Mouse (Mus musculus): Measurements from ENCODE around the gene Tlr3. TPM values are rescaled to one million over a fixed set of nuclear protein-coding genes. Genes with fewer than 3 reads are reported as not detected.

Tlr3 gene
- total RNA-seq (2021), result 7.1 and 7.3 TPM in 2 replicates
- long read RNA-seq, experiment 1, full-length matches to known transcripts, result 3 of 7 reads
- long read RNA-seq, experiment 1, partial matches to known transcripts, result 0 of 7 reads
- long read RNA-seq, experiment 1, other reads (novel, unspliced or antisense), result 4 of 7 reads
- long read RNA-seq, experiment 2, partial matches to known transcripts, result 1 of 3 reads
- long read RNA-seq, experiment 2, other reads (novel, unspliced or antisense), result 2 of 3 reads

- no peak for DNase-seq
Observed at GRCm38 (mm10) chr8:45410882-45411281, at the start of gene Tlr3. Tlr3 (minus strand) TSS chr8:45411080.

- DNase-seq, result no peak
Observed at GRCm38 (mm10) chr8:45457874-45458273, 47.0 kb upstream of the Tlr3 start.

DNA sequence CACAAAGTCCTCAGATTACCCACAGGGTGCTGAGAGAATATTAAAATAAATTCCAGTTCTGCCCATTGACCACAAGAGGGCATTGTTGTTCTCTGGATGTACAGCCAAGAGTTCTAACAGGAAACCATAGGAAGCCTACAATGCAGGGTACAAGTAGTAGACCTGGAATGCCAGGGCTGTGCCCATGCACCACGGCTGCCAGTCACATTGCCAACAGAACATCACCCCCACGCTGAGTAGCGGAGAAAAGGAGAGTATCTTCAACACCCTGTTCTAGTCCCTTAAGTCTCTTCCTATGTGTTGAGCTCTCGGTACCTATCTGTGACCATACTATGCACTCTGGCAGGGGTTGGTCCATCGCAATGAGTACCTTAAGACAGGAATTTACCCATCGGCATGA is 43.5 kb upstream of the Tlr3 start:
- DNase-seq, result peak; percentile 58

DNA sequence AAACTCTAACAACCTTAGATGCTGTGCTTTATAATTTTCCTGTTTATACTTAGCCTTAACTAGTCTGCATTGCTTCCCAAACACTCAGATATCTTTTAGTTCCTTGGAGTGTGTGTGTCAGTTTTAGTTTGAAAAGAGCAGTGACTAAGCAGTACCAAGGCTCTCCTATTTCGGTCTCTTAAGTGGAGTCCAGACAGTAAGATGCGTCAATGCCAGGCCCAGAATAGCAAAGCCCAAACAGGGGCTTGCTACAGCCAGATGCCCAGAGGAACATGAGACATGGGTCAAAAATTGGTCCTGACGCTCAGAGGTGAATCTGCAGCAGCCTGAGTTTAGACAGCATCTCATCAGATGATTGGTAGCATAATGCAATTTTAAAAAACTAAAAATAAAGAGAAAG is 41.2 kb upstream of the Tlr3 start:
- DNase-seq, result no peak

DNA sequence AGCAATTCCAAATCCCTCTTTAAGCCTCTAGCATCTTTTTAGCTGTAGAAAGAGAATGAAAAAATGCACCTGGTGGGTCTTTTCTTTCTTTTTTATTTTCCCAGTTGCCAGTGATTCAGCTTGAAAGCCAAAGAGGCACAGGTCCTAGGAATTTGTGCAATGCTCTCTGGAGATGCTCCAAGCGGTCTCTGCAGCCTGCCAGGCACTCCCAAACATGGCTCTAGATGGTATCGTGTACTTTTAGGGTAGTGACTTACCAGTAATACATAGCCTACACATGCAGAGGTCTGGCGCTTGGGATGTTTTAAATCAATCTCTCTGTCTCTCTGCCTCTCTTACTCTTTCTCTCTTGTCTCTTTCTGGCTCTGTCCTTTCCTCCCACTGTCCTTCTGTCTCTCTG is 38.0 kb upstream of the Tlr3 start:
- DNase-seq, result peak; percentile 25

DNA sequence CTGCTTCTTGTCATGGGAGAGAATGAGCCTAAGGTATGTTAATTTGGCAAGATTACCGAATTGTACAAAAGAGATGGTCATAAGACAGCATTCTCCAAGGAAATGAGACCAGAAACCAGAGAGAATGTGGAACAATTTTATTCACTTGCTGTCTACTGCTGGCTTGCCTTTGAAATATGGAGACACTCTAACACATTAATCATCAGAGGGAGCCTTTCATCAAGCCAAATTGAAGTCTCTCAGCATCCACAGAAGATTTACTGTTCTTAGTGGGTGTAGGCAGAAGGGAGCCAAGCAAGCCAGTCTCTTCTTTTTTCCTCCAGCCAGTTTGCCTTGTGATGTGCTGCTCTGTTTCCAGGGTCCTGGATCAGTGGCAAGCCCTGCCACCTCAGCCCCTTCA is 37.4 kb upstream of the Tlr3 start:
- no peak for DNase-seq

GRCm38 (mm10) chr8:45438899-45439535 is 28.1 kb upstream of the Tlr3 start:
- no peak for DNase-seq

DNA sequence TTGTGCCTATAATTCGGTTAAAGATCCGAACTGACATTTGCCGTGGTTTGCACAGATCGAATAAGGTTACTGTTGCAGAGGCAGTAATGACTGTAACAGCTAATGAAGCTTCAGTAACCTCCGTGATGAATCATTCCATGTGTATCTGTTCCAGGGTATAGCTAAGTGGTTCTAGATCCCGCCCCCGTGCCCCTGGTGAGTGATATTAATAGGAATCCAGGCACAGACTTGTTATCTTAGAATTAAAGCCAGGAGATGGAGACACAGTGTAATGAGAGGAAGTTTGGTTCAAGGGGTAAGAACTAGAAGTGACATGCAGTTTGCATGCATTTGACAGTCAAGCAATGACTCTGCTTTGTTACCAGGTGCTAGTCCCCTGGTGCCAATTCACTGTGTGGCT is 9.3 kb upstream of the Tlr3 start:
- DNase-seq, result no peak

DNA sequence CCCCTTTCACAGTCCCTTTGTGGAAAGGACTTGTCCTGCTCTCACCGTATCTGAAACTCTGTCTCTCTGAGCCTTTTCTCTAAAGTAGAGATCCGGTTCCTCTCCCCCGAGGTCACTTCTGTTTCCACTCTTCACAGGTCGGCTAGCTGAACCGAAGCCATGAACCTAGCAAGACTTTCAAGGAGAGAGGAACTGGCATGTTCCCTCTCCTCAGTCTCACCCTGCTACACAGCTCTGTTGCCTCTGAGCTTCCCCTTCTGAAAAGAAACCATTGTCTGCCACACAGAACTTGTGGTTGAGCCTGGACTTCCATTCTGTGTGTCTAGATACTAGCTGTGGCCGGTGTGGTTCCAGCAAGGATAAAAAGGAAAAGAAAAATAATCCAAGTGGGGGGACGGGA is 4.1 kb upstream of the Tlr3 start:
- DNase-seq, result no peak

DNA sequence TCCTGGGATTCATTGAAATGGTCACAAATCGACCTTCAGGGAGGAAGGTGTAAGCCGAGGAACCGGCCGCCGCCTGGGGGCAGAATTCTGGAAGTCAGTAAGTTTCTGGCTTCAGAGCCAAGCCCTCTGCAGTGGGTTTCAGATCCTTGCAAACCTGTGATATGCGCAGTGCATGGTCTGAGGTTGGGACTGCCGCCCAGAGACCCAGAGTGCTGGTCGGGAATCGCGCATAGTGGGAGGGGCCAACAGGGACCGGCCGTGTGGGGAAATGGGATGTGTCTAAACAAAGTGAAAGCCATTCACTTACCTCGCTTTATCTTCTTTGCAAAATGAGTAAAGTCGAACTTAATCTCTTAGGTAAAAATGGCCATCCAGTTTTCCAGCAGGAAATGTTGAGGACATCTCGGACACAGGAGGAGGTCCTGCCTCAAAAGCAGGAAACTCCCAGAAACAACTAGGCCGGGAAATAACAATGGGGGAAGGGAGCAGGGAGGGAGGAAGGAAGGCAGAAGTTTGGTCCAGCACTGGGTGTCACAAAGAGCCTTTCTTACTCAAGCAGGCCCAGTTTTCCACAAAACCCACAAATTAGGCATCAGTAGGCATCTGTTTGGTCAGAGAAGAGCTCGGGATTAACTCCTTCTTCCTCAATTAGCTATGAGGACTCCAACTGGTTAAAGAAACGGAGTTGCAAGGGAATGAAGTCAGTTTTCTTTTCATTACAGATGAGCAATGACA is 567 bp downstream of the Tlr3 start:
- DNase-seq, result peak; percentile 78

DNA sequence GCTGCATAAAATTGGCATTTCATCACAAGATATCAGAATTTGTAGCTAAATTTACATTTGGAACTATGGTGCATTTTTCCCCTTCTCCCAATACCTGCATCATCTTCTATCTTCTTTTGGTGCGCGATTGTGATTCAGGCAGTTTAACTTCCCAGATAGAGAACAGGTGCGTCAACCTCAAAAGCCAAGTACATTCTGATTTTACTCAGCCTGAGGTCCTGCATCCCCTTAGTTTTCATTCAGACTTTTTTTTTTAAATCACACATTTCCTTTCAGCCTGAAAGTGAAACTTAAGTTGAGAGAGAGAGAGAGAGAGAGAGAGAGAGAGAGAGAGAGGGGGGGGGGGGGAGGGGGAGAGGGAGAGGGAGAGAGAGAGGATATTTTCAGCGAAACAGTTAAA is 1.2 kb downstream of the Tlr3 start:
- no peak for DNase-seq

GRCm38 (mm10) chr8:45383250-45383649 is 27.6 kb downstream of the Tlr3 start:
- DNase-seq, result no peak

DNA sequence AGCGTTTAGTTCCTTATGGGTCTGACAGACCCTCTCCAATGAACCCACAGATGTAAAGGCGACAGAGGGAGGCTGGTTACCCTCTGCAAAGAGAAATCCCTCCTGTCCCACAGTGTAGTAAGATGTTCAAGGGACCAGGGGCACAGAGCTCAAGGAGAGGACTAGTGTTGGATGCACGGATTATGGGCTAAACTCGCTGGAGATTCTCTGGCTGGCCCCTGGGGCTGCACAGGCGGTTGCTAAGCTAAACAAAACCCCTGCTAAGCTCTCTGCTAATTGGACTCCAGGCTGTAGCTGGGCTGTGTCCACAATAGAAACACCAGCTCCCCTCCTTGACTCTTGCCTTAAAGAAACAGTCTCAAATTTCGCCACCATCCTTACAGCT is 28.9 kb downstream of the Tlr3 start, which contains the start of gene Fam149a:
Gene Fam149a (minus strand): TSS at position 329 of the 385 bp plus-strand sequence.
- DNase-seq, result no peak

DNA sequence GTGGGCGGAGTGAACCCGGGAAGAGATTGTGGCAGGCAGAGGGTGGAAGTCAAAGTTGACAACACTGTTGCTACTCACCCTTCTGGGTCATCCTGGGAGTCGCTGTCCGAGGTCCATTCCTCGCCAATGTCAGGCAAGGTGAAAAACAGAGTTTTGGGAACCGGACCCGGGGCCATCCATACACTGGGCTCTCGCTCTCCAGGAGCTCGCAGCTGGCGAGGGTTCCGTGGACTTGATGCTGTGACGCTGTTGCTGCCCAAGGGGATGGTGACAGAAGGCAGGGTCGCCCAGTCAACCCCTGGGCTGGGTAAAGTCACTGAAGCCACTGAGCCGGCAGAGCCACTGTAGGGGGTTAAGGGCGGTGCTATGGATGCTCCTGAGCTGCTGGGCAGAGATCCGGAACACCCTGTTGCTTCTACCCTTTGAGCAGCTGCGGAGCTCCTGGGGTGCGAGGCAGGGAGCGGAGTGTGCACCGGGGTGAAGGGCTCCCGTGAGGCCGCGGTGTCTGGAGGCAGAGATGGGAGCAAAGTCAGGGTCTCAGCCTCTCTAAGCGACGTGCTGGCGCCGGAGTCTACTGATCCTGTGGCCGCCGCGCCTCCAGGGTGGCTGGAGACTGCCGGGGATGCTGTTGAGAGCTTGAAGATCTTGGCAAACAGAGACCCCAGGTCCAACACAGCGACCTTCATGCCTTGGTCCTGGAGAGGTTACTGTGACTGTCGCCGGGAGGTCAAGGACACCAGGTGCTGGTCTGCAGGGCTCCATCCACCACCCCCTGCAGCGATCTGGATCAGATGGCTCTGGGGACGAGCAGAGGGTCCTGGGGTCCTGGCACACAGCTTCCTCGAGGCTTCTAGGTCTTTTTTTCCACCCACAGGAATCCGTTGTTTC is 29.6 kb downstream of the Tlr3 start:
- no peak for DNase-seq

GRCm38 (mm10) chr8:45380598-45380997 is 30.3 kb downstream of the Tlr3 start:
- no peak for DNase-seq

DNA sequence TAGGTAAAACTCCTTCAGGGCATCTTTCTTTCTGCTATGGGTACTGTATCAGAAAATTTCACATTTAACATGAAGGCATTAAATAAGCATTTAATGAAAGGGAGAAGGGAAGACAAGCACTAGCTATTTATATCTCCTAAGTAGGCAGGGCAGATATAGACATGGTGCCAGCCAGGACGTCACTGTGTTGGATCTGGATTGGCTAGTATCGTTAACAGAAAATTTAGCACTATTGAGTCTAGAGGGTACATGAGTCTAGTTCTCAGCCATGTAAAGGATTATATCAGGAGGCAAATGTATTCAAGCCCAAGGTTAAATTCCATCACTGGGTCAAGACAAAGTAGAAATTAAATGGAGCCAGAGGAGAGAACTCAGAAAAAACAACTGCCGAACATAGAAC is 36.8 kb downstream of the Tlr3 start:
- no peak for DNase-seq

GRCm38 (mm10) chr8:45367154-45367553 is 43.7 kb downstream of the Tlr3 start:
- DNase-seq, result no peak

DNA sequence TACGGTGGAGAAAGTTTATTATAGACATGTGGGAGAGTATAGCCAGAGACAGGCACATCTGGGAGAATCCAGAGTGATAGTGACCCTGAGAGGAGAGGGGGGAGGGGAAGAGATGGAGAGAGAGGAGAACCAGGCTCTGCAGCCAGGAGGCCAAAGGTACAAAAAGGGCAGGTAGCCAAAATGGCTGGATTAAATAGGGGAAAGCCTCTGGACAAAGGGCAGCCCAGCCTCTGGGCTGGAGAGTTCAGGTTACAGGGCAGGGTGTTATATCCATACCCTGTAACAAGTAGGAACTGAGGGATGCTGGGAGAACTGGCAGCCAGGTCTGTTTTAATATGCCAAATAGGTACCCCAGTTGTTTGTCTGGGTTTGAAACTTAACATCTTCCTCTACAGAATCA is 47.7 kb downstream of the Tlr3 start:
- no peak for DNase-seq

GRCm38 (mm10) chr8:45362323-45362722 is 48.6 kb downstream of the Tlr3 start:
- peak; percentile 37 for DNase-seq

GRCm38 (mm10) chr8:45359091-45359605 is 51.7 kb downstream of the Tlr3 start:
- DNase-seq, result peak; percentile 14

DNA sequence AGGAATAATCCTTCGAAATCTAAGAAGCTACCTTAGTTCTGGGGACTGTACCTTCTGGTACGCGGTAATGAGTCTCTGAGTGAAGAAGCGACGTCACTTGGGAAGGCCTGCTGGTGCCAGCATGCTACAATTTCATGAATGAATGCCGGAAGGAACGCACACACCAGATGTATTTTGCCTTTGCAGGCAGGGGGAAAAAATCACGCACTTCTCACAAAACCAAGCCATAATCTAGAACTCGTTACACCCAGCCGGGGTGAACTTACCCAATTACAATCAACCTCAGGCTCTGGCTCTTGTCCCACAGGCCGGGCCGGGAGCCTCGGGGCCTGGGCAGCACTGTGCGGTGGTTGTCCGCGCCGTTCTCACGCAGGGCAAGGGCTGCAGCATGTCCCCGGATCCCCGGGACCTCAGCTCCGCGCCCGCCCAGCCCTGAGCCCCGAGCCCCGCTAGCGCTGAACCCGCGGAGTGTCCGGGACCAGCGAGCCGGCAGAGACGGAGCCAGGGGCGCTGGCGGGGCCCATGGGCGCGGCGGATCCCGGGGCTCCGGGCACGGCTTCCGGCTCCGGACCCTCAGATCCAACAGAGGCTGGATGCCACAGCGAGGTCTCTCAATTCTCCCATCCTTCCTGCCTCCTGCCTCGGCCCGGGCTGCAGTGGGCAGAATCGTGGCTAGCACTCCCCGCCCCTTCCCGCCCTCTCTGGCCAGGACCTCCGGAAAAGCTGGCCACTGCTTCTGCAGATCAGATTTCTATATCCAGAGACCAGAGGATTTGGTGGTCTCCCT is 52.6 kb downstream of the Tlr3 start:
- peak; percentile 62 for DNase-seq

Measured in adrenal gland, postnatal 14 days (tissue).